Mouse (Mus musculus): ENCODE results near the gene Bin2.

DNA sequence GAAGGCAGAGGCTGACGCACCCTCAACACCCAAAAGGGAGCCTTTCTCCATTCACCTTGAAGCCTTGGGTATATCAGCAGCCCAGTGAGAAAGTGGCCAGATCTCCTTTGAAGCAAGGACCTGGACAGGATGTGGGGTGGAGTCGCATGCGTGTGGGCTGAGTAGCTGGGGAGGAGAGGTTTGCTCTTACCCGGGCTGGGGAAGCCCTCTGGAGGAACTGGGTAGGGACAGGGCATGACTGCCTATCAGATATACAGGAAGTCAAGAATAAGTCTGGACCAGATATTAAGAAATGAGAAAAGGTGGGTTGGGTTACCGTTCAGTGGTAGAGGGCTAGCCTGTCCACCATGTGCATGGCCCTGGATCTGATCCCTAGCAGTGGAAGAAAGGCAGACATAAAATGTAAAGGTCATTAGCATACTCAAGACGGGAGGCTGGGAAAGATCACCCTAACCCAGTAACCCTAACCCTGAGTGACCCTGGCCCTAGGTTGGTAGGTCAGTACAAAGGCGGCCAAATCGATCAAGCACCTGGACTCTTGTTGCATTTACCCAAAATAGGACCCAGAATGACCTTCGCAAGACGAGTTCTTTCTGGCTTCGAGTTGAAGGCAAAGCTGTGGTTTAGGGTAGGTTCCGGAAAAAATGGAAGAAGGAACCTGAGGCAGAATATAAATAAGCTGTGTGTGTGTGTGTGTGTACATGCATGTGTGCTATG is 37.7 kb downstream of the Bin2 start:
- no peak for TF ChIP-seq CTCF (IDR thresholded peaks at IDR 0.05; ENCODE audit: extremely low read depth, insufficient read depth, insufficient read length, insufficient replicate concordance)
- no peak for TF ChIP-seq POLR2A (IDR thresholded peaks at IDR 0.05; ENCODE audit: low read depth, low read length)
